Mouse (Mus musculus): ENCODE results near the gene Nfyc. TPM values are rescaled to one million over a fixed set of nuclear protein-coding genes. Genes with fewer than 3 reads are reported as not detected.

The Nfyc gene
- total and polyA plus RNA-seq, 3 experiments: 39.5 to 178 (median 64.8) TPM

GRCm38 (mm10) chr4:120855360-120856060 lies 24.1 kb upstream of the Nfyc start:
- H3K4me1 ChIP-seq (ENCODE audit: control insufficient read depth in 1 of 2, insufficient read depth in 2 of 2, low read length in 2 of 2): no peaks in the 10 kb centered on the region
- H3K4me3 ChIP-seq (ENCODE audit: control insufficient read depth in 1 of 2, insufficient read depth in 1 of 2, low read depth in 2 of 2, low read length in 2 of 2): no peak overlapping the region

GRCm38 (mm10) chr4:120854588-120855319 lies 23.4 kb upstream of the Nfyc start, which contains the start of gene Rims3:
Rims3 (plus strand) TSS chr4:120854816.
- DNase-seq (ENCODE audit: low read depth, low spot score): no peak
- H3K9me3 ChIP-seq (replicated peaks; ENCODE audit: insufficient read depth, low read length): no peaks in the 10 kb centered on the region
- no peaks in the 10 kb centered on the region; a peak in 1 of 4 replicates for H3K27me3 ChIP-seq (ENCODE audit: control insufficient read depth in 1 of 2, insufficient read depth in 2 of 2, low read length in 2 of 2)
- H3K36me3 ChIP-seq (ENCODE audit: control insufficient read depth in 1 of 2, insufficient read depth in 2 of 2, low read length in 2 of 2): no peaks in the 10 kb centered on the region
- H3K79me2 ChIP-seq (ENCODE audit: control insufficient read depth, insufficient read depth, low read length, poor library complexity): no peaks in the 10 kb centered on the region
- no peak within 1 kb of the TSS for H3K4me3 ChIP-seq (ENCODE audit: control insufficient read depth in 1 of 2, insufficient read depth in 1 of 2, low read depth in 2 of 2, low read length in 2 of 2)
- no peak within 1 kb of the TSS for H3K9ac ChIP-seq (ENCODE audit: control insufficient read depth, low read depth, low read length, poor library complexity, severe bottlenecking)
- TF ChIP-seq MYB (IDR thresholded peaks at IDR 0.05; ENCODE audit: low read depth, low read length) (no peak), ZMIZ1 (IDR thresholded peaks at IDR 0.05; ENCODE audit: low read depth, low read length) (no peak), RCOR1 (IDR thresholded peaks at IDR 0.05; ENCODE audit: low read depth, low read length) (no peak), EP300 (IDR thresholded peaks at IDR 0.05; ENCODE audit: low read depth in 1 of 2, low read length in 2 of 2) (no peak), ZC3H11A (IDR thresholded peaks at IDR 0.05; ENCODE audit: low read depth, low read length) (no peak), MAX (IDR thresholded peaks at IDR 0.05; ENCODE audit: low read length) (no peak), CHD1 (IDR thresholded peaks at IDR 0.05; ENCODE audit: low read depth, low read length) (no peak), SMC3 (IDR thresholded peaks at IDR 0.05; ENCODE audit: low read depth, low read length) (no peak), TBP (IDR thresholded peaks at IDR 0.05; ENCODE audit: low read depth, low read length) (no peak), MAZ (IDR thresholded peaks at IDR 0.05; ENCODE audit: low read depth, low read length) (no peak), ETS1 (IDR thresholded peaks at IDR 0.05; ENCODE audit: low read depth, low read length) (no peak), JUND (IDR thresholded peaks at IDR 0.05; ENCODE audit: low read depth, low read length) (no peak), CTCF (IDR thresholded peaks at IDR 0.05 in 2 of 3, conservative IDR thresholded peaks at IDR 0.05 in 1 of 3; ENCODE audit: control insufficient read depth in 1 of 3, insufficient read depth in 1 of 3, low read depth in 2 of 3, low read length in 3 of 3, poor library complexity in 1 of 3, severe bottlenecking in 1 of 3) (no peak)
- H3K4me1 ChIP-seq (ENCODE audit: control insufficient read depth in 1 of 2, insufficient read depth in 2 of 2, low read length in 2 of 2): no peaks in the 10 kb centered on the region
- no peak within 1 kb of the TSS for H3K27ac ChIP-seq (ENCODE audit: control insufficient read depth, low read depth, low read length)

More at GRCm38 (mm10) chr4:120855360-120856060, 24.1 kb upstream of the Nfyc start:
- no peaks in the 10 kb centered on the region; a peak in 1 of 4 replicates for H3K27me3 ChIP-seq (ENCODE audit: control insufficient read depth in 1 of 2, insufficient read depth in 2 of 2, low read length in 2 of 2)
- H3K9ac ChIP-seq (ENCODE audit: control insufficient read depth, low read depth, low read length, poor library complexity, severe bottlenecking): no peak overlapping the region
- no peaks in the 10 kb centered on the region for H3K79me2 ChIP-seq (ENCODE audit: control insufficient read depth, insufficient read depth, low read length, poor library complexity)
- no peak for DNase-seq (ENCODE audit: low read depth, low spot score)
- TF ChIP-seq SMC3 (IDR thresholded peaks at IDR 0.05; ENCODE audit: low read depth, low read length) (no peak), MAFK (IDR thresholded peaks at IDR 0.05; ENCODE audit: borderline replicate concordance, low read depth, low read length) (no peak), MAZ (IDR thresholded peaks at IDR 0.05; ENCODE audit: low read depth, low read length) (no peak), MYC (IDR thresholded peaks at IDR 0.05; ENCODE audit: low read depth, low read length) (no peak), ETS1 (IDR thresholded peaks at IDR 0.05; ENCODE audit: low read depth, low read length) (no peak), HCFC1 (IDR thresholded peaks at IDR 0.05; ENCODE audit: low read depth, low read length) (no peak), POLR2AphosphoS5 (IDR thresholded peaks at IDR 0.05; ENCODE audit: borderline replicate concordance, low read depth, low read length) (no peak), CHD2 (IDR thresholded peaks at IDR 0.05; ENCODE audit: low read length) (no peak), CTCF (IDR thresholded peaks at IDR 0.05 in 2 of 3, conservative IDR thresholded peaks at IDR 0.05 in 1 of 3; ENCODE audit: control insufficient read depth in 1 of 3, insufficient read depth in 1 of 3, low read depth in 2 of 3, low read length in 3 of 3, poor library complexity in 1 of 3, severe bottlenecking in 1 of 3) (no peak), NRF1 (IDR thresholded peaks at IDR 0.05; ENCODE audit: insufficient read depth, low read depth, low read length, poor library complexity, severe bottlenecking) (no peak), NELFE (IDR thresholded peaks at IDR 0.05; ENCODE audit: low read depth, low read length) (no peak), KAT2A (conservative IDR thresholded peaks at IDR 0.05; ENCODE audit: low read depth, low read length) (no peak), POLR2AphosphoS2 (IDR thresholded peaks at IDR 0.05; ENCODE audit: low read length) (no peak)
- H3K36me3 ChIP-seq (ENCODE audit: control insufficient read depth in 1 of 2, insufficient read depth in 2 of 2, low read length in 2 of 2): no peaks in the 10 kb centered on the region
- no peaks in the 10 kb centered on the region for H3K9me3 ChIP-seq (replicated peaks; ENCODE audit: insufficient read depth, low read length)
- no peak overlapping the region for H3K27ac ChIP-seq (ENCODE audit: control insufficient read depth, low read depth, low read length)

All from MEL (cell line).